Mouse (Mus musculus): ENCODE results near the gene Igdcc4. TPM values are rescaled to one million over a fixed set of nuclear protein-coding genes. Genes with fewer than 3 reads are reported as not detected.
A peak's percentile ranks its signal among the peaks of the same experiment; 100 is the strongest.

Gene Igdcc4
- total RNA-seq, 1 experiment, result 8.8 TPM

DNA sequence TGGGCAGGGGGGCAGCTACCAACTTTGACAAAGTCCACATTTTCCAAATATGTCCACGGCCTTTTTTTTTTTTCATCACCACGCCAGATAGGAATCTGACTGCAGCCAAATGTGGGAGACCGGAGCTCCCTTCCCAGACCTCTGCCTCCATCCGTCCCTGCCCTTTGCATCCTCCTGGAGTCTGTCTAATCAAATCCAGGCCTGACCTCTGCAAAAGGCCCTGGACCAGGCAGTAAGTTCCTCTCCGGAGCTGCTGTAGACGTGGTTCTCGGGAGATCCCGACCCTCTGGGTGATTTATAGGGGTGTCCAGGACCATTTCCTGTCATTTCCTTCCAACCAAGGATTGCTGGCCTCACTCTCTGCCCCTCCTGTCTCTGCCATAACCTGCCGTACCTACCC is 71.4 kb downstream of the Igdcc4 start:
- Histone ChIP-seq H3K9me3 (ENCODE audit: control insufficient read depth, insufficient read depth, low read depth, low read length) (no peaks in the 10 kb centered on the region), H3K4me1 (ENCODE audit: control insufficient read depth in 2 of 2, insufficient read depth in 2 of 2, low read length in 2 of 2, poor library complexity in 1 of 2) (peaks cover 4 to 30% of the 10 kb centered on the region in 2 experiments; a peak in 3 of 4 replicates), H3K4me3 (ENCODE audit: insufficient read depth in 1 of 2, low read depth in 1 of 2, low read length in 2 of 2, poor library complexity in 1 of 2, severe bottlenecking in 1 of 2) (no peak overlapping the region), H3K36me3 (ENCODE audit: control insufficient read depth, insufficient read depth, low read length, poor library complexity, severe bottlenecking) (no peaks in the 10 kb centered on the region), H3K9ac (ENCODE audit: insufficient read depth, low read depth, low read length, poor library complexity, severe bottlenecking) (no peak overlapping the region), H3K27ac (ENCODE audit: insufficient read depth, low read depth, low read length, poor library complexity, severe bottlenecking) (no peak overlapping the region)
- TF ChIP-seq ZC3H11A (IDR thresholded peaks at IDR 0.05; ENCODE audit: borderline replicate concordance, low read depth, low read length) (no peak), HCFC1 (IDR thresholded peaks at IDR 0.05; ENCODE audit: borderline replicate concordance, insufficient read depth, low read length) (no peak), CHD2 (IDR thresholded peaks at IDR 0.05; ENCODE audit: low read depth, low read length) (no peak), ZNF384 (IDR thresholded peaks at IDR 0.05; ENCODE audit: low read depth, low read length) (no peak), MAFK (IDR thresholded peaks at IDR 0.05; ENCODE audit: insufficient read depth, low read depth, low read length) (no peak)
- in situ Hi-C loops (cut with MboI; ENCODE audit: low sequenced_read_pairs in 2 of 2, unreplicated experiment in 2 of 2), result no loop called here
- DNase-seq (ENCODE audit: low read depth, low spot score), result no peak

DNA sequence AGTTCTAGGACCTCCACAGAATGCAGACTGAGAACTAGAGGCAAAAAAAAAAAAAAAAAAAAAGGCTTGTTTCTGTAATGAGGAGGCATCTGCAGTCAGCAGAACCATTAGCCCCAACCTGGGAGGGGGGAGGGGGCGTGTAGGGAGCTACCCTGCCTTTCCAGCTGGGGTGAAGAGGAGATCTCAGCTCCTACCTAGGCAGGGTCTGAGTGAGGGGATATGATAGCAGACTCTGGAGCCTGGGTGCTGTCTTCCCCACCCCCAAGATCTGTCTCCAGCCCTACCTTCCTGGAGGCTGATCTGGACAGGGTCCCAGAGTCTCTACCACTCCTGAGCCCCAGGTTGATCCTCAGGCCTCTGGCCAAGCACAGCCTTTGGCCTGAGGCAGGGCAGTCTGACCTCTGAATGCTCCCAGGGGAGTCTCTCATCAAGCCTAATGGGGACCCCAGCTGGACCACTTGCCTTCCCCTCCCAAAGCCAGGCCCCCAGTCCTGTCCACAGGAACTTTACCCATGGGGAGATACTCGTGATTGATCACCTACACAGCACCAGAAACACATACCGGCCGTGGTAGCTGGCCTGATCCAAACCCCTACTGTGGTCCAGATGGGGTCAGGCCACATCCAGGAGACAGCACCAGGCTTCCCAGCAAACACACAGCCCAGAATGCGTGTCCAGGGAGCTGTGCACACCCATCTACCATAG is 74.1 kb downstream of the Igdcc4 start:
- no peak overlapping the region for H3K4me3 ChIP-seq (ENCODE audit: insufficient read depth in 1 of 2, low read depth in 1 of 2, low read length in 2 of 2, poor library complexity in 1 of 2, severe bottlenecking in 1 of 2)
- in situ Hi-C loops (cut with MboI; ENCODE audit: low sequenced_read_pairs in 2 of 2, unreplicated experiment in 2 of 2), result no loop called here
- no peak for DNase-seq (ENCODE audit: low read depth, low spot score)
- H3K9ac ChIP-seq (ENCODE audit: insufficient read depth, low read depth, low read length, poor library complexity, severe bottlenecking), result no peak overlapping the region
- TF ChIP-seq ZC3H11A (IDR thresholded peaks at IDR 0.05; ENCODE audit: borderline replicate concordance, low read depth, low read length) (no peak), ZNF384 (IDR thresholded peaks at IDR 0.05; ENCODE audit: low read depth, low read length) (peak; percentile 79)
- peaks cover 5 to 38% of the 10 kb centered on the region in 2 experiments for H3K4me1 ChIP-seq (ENCODE audit: control insufficient read depth in 2 of 2, insufficient read depth in 2 of 2, low read length in 2 of 2, poor library complexity in 1 of 2)
- H3K27ac ChIP-seq (ENCODE audit: insufficient read depth, low read depth, low read length, poor library complexity, severe bottlenecking), result peak overlapping the region; percentile 20; the same call in 1 of the 2 replicates
- H3K36me3 ChIP-seq (ENCODE audit: control insufficient read depth, insufficient read depth, low read length, poor library complexity, severe bottlenecking), result no peaks in the 10 kb centered on the region
- no peaks in the 10 kb centered on the region for H3K9me3 ChIP-seq (ENCODE audit: control insufficient read depth, insufficient read depth, low read depth, low read length)

DNA sequence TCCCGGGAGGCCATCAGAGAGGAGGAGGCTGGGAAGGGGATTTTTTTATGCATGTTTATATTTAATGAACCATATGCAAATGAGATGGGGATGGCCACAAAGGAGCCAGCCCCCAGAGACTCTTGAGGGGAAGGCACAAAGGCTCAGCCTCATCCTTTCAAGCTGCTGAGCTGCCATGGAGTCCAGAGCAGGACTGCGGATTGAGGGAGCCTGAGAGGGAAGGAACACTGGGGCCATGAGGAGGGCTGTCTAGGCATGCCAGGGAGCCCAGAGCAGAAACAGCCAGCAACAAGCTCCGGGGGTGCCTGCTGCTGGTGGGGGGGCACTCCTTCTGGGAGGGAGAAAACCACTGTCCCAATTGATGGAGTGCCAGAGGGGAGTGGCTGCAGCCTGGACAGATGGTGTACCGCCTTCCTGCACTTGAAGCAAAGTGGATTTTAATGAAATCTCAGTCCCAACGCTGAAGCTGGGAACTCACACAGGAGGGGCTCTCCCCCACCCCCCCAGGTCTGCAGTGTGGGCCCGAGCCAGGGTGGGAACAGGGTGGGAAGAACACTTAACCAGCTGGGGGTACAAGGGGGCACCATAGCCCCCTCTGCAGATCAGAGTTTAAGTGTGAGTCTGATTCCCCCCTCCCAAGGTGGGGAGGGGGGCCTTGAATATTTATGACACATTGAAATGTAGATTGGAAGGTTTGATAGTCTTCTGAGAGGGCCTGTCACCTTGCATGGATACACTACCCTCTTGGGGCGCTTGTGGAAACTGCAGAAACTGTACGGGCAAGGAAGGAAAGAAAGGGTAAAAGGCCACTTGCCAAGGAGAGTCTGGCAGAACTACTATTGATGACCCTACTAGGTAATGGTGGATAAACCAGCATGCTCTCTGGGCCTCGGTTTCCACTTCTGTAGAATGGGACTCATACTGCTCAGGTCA is 74.9 kb downstream of the Igdcc4 start:
- no peaks in the 10 kb centered on the region for H3K36me3 ChIP-seq (ENCODE audit: control insufficient read depth, insufficient read depth, low read length, poor library complexity, severe bottlenecking)
- no peak overlapping the region for H3K4me3 ChIP-seq (ENCODE audit: insufficient read depth in 1 of 2, low read depth in 1 of 2, low read length in 2 of 2, poor library complexity in 1 of 2, severe bottlenecking in 1 of 2)
- H3K4me1 ChIP-seq (ENCODE audit: control insufficient read depth in 2 of 2, insufficient read depth in 2 of 2, low read length in 2 of 2, poor library complexity in 1 of 2), result peaks cover 5 to 43% of the 10 kb centered on the region in 2 experiments
- no peak for DNase-seq (ENCODE audit: low read depth, low spot score)
- no peaks in the 10 kb centered on the region for H3K9me3 ChIP-seq (ENCODE audit: control insufficient read depth, insufficient read depth, low read depth, low read length)
- H3K9ac ChIP-seq (ENCODE audit: insufficient read depth, low read depth, low read length, poor library complexity, severe bottlenecking), result no peak overlapping the region
- peak overlapping the region; percentile 20; the same call in 1 of the 2 replicates for H3K27ac ChIP-seq (ENCODE audit: insufficient read depth, low read depth, low read length, poor library complexity, severe bottlenecking)
- in situ Hi-C loops (cut with MboI; ENCODE audit: low sequenced_read_pairs in 2 of 2, unreplicated experiment in 2 of 2), result no loop called here
- TF ChIP-seq MAFK (IDR thresholded peaks at IDR 0.05; ENCODE audit: insufficient read depth, low read depth, low read length) (no peak), ZC3H11A (IDR thresholded peaks at IDR 0.05; ENCODE audit: borderline replicate concordance, low read depth, low read length) (no peak), HCFC1 (IDR thresholded peaks at IDR 0.05; ENCODE audit: borderline replicate concordance, insufficient read depth, low read length) (no peak), CHD2 (IDR thresholded peaks at IDR 0.05; ENCODE audit: low read depth, low read length) (no peak), ZNF384 (IDR thresholded peaks at IDR 0.05; ENCODE audit: low read depth, low read length) (no peak)

DNA sequence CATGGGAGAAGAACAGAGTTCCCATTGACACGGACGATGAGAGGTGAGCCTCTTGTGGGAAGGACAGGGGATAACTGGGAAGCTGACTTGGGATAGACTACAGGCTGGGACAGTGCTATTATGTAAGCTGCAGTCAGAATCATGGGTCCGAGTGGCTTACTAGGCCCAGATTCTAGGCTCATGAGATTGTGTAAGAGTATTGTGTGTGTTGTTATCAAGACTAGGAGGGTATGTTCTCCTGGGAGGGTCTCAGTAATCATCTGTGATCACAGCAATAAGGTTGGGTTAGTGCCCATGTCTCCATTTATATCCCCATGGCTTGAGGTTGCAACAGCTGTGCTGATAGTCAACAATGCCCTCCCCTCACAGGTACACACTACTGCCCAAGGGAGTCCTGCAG is 76.2 kb downstream of the Igdcc4 start:
- no peak overlapping the region for H3K27ac ChIP-seq (ENCODE audit: insufficient read depth, low read depth, low read length, poor library complexity, severe bottlenecking)
- TF ChIP-seq HCFC1 (IDR thresholded peaks at IDR 0.05; ENCODE audit: borderline replicate concordance, insufficient read depth, low read length) (no peak), CHD2 (IDR thresholded peaks at IDR 0.05; ENCODE audit: low read depth, low read length) (no peak), ZC3H11A (IDR thresholded peaks at IDR 0.05; ENCODE audit: borderline replicate concordance, low read depth, low read length) (no peak), MAFK (IDR thresholded peaks at IDR 0.05; ENCODE audit: insufficient read depth, low read depth, low read length) (no peak), ZNF384 (IDR thresholded peaks at IDR 0.05; ENCODE audit: low read depth, low read length) (no peak)
- in situ Hi-C loops (cut with MboI; ENCODE audit: low sequenced_read_pairs in 2 of 2, unreplicated experiment in 2 of 2), result no loop called here
- no peak for DNase-seq (ENCODE audit: low read depth, low spot score)
- H3K9ac ChIP-seq (ENCODE audit: insufficient read depth, low read depth, low read length, poor library complexity, severe bottlenecking), result no peak overlapping the region
- H3K36me3 ChIP-seq (ENCODE audit: control insufficient read depth, insufficient read depth, low read length, poor library complexity, severe bottlenecking), result no peaks in the 10 kb centered on the region; the same call in 1 of the 2 replicates
- peaks cover 5 to 51% of the 10 kb centered on the region in 2 experiments for H3K4me1 ChIP-seq (ENCODE audit: control insufficient read depth in 2 of 2, insufficient read depth in 2 of 2, low read length in 2 of 2, poor library complexity in 1 of 2)
- no peaks in the 10 kb centered on the region for H3K9me3 ChIP-seq (ENCODE audit: control insufficient read depth, insufficient read depth, low read depth, low read length)
- H3K4me3 ChIP-seq (ENCODE audit: insufficient read depth in 1 of 2, low read depth in 1 of 2, low read length in 2 of 2, poor library complexity in 1 of 2, severe bottlenecking in 1 of 2), result no peak overlapping the region
